Mouse (Mus musculus) cerebellum, adult 9-11 months (tissue): ENCODE results near the gene Hpdl.
A peak's percentile ranks its signal among the peaks of the same experiment; 100 is the strongest.

Source experiments
- DNase-seq: peaks from one replicate; pipeline ENCODE4 v3.0.0; 2022

The Hpdl gene

GRCm38 (mm10) chr4:116796442-116797110, 24.9 kb downstream of the Hpdl start:
- DNase-seq = no peak

GRCm38 (mm10) chr4:116794273-116794672, 27.2 kb downstream of the Hpdl start:
- DNase-seq = no peak

- no peak for DNase-seq
Observed at GRCm38 (mm10) chr4:116792453-116792852, 29.1 kb downstream of the Hpdl start.

- peak; percentile 77 for DNase-seq
Observed at GRCm38 (mm10) chr4:116788956-116789355, 32.6 kb downstream of the Hpdl start.

GRCm38 (mm10) chr4:116787985-116788760, 33.3 kb downstream of the Hpdl start:
- DNase-seq = no peak

GRCm38 (mm10) chr4:116786587-116786986, 34.9 kb downstream of the Hpdl start:
- no peak for DNase-seq

- peak; percentile 31 for DNase-seq
Observed at GRCm38 (mm10) chr4:116782171-116782570, 39.3 kb downstream of the Hpdl start.

GRCm38 (mm10) chr4:116781366-116781765, 40.1 kb downstream of the Hpdl start:
- DNase-seq = no peak

GRCm38 (mm10) chr4:116780541-116780940, 41.0 kb downstream of the Hpdl start:
- no peak for DNase-seq

- DNase-seq = no peak
Observed at GRCm38 (mm10) chr4:116777079-116777478, 44.4 kb downstream of the Hpdl start.

GRCm38 (mm10) chr4:116776391-116776790, 45.1 kb downstream of the Hpdl start:
- DNase-seq = no peak
